Mouse (Mus musculus) lung, postnatal 4 days (tissue): ENCODE results near the gene Svs4.
"Not testable (repeated sequence)": the region's sequence is repeated elsewhere in the genome, so short reads cannot be mapped to it uniquely, and the experiment has no call there.

ENCODE experiments used
- DNase-seq, 2 experiments: peaks; one replicate each; pipeline ENCODE4 v3.0.0; 2021

Svs4 gene

DNA sequence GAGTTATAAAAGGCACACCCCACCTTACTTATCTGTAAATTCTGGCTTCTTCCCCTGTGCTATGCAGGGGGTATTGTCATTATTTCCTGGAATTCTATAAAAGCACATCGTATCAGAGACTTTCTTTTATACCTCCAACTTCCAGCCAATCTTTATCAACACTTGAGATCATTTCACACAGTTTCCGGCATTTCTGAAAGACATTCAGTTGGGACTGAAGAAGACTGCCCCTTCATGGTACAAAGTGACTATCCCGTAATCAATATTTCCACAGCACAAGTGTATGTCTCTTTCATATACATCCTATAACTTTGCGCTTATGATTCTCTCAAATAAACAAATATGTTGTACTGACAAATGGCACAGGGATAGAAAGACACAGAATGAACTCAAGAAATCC lies at the start of gene Svs4:
Svs4 (minus strand) TSS at position 101 of the 400 bp plus-strand sequence.
- DNase-seq, result no peak

DNA sequence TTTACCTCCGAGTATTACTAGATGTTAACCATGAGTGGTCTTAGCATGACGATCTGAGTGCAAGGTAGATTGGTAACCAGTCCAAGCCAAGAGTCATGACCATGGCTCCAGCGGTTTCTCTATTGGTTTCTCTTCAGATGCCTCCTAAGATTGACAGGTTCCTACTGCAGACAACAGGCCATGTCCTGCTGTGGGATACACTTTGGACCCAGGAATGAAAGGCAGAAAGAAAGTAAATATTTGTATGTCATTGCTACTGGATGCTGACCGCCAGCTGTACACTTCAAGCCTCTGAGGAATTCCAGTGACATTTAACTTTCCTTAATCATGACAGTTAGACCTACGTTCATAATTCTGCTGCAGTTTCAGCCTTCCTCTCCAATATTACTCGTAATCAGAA lies 42.7 kb upstream of the Svs4 start:
- DNase-seq, result no peak

- not testable (repeated sequence) for DNase-seq
These were observed 38.2 kb upstream of the Svs4 start, which contains the start of gene Svs6 for GRCm38 (mm10) chr2:164316451-164316850. Gene Svs6 (plus strand): TSS chr2:164316751.

GRCm38 (mm10) chr2:164315460-164315859 lies 37.2 kb upstream of the Svs4 start:
- DNase-seq, result not testable (repeated sequence)

- DNase-seq, result no peak
These were observed 34.3 kb upstream of the Svs4 start for GRCm38 (mm10) chr2:164312599-164312998.

GRCm38 (mm10) chr2:164288968-164289367 lies 10.7 kb upstream of the Svs4 start, which contains the start of gene Svs3a:
Gene Svs3a (plus strand): TSS chr2:164289268.
- not testable (repeated sequence) for DNase-seq

DNA sequence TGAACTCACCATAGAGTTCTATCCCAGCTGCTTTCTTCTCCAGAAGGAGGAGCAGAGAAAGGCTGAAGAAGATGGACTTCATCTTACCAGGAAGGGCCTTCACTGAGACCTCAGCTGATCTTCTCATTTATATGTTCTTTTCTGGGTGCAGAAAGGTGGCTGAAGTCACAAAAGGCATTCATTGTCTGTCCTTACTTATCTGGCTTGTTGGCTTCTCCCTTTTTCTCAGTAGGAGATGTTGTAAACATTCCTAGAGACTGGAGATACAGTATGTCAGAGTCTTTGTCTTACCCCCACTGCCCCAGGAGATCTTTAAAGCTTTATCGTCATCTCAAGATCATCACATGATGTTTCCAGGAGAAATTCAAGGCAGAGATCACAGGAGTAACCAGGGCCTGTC lies 21.7 kb downstream of the Svs4 start, which contains the start of gene Svs3b:
Svs3b (minus strand) TSS at position 101 of the 400 bp plus-strand sequence.
- not testable (repeated sequence) for DNase-seq

GRCm38 (mm10) chr2:164238366-164238765 lies 39.9 kb downstream of the Svs4 start, which contains the start of gene Svs2:
Gene Svs2 (minus strand): TSS chr2:164238466.
- DNase-seq, result no peak

- no peak for DNase-seq
These were observed 45.6 kb downstream of the Svs4 start for GRCm38 (mm10) chr2:164232671-164233070.

GRCm38 (mm10) chr2:164228361-164229070 lies 49.7 kb downstream of the Svs4 start:
- no peak for DNase-seq
